Mouse (Mus musculus): ENCODE measurements at regions not wholly inside any gene's neighbourhood (a gene's known extent, or its start where the extent isn't known, plus 50 kb on each side); places are given as distances from the start of the nearest gene placed in this dataset.
"Not testable (repeated sequence)": the region's sequence is repeated elsewhere in the genome, so short reads cannot be mapped to it uniquely, and the experiment has no call there.

DNA sequence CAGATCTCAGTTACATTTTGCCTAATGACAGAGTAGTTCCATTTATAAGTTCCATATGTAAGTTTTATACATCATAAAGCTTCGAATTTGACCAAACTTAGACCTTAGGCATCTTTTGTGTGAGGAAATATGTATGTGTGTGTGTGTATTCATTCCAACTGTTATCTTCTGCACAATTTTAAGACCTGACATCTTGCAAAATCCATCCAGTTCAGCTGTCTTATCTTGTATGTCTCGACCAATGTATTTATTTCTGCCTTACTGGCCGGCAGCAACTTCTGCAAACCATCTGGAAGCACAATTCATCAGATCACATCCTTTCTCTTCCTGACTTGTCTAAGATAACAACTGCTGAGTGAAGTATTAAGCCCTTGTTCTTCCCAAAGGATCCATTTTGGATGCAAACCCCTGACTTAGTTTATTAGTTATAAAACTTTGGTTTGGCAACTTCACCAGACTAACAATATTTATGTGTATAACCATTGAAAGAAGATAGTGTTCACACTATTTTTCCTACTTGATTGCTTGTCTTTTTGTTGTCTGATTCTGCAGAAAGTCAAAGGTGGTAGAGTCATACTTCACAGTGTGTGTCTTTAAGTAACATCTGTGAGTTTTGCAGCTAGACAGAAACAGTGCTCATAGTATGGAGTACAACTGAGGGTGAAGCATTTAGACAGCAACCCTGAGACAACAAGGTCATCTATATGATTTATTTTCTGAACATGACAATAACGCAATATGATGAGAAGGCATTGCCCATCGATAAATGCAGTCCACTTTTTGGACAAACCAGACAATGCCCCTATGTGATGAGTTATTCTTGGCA, 622.0 kb upstream of the Marcks start:
- 64% methylated on average over 5 of the region's 5 CpGs for WGBS
- Histone ChIP-seq H3K9me3 (ENCODE audit: low read length) (no peaks in the 10 kb centered on the region), H3K27ac (ENCODE audit: low read length) (no peak overlapping the region), H3K27me3 (ENCODE audit: insufficient read depth, low read length) (no peaks in the 10 kb centered on the region), H3K4me1 (ENCODE audit: insufficient read depth, low read length) (no peaks in the 10 kb centered on the region), H3K9ac (replicated peaks; ENCODE audit: low read length) (no peak overlapping the region), H3K36me3 (ENCODE audit: insufficient read depth, low read length) (no peaks in the 10 kb centered on the region), H3K4me3 (ENCODE audit: low read length) (no peak overlapping the region), H3K4me2 (replicated peaks; ENCODE audit: low read depth, low read length) (no peak overlapping the region)
- no peak for ATAC-seq (ENCODE audit: low FRiP score, low TSS enrichment)

DNA sequence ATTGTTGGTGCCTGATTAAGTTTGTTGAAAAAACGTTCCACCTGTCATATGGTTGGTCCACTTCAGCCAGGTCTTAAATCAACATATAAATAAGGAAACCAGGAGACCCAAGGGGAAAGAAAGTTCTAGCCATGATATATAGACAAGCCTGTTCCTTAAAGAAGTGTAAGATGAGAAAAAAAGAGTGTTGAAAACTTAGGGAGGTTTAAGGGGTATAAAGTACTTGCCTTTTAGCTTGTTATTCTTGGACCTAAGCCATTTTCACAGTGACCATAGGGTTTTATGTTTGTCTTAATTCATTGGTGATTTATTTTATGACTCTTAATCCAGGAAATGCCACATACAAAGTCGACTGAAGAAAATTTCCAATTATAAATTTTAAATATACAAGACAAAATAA, 602.9 kb upstream of the Marcks start:
- Histone ChIP-seq H3K4me3 (ENCODE audit: low read length) (no peak overlapping the region), H3K4me2 (replicated peaks; ENCODE audit: low read depth, low read length) (no peak overlapping the region), H3K27me3 (ENCODE audit: insufficient read depth, low read length) (no peaks in the 10 kb centered on the region), H3K9ac (replicated peaks; ENCODE audit: low read length) (no peak overlapping the region), H3K27ac (ENCODE audit: low read length) (0 out of 2 replicates have a peak overlapping the region, but pooled peaks have one; percentile 34), H3K36me3 (ENCODE audit: insufficient read depth, low read length) (no peaks in the 10 kb centered on the region), H3K9me3 (ENCODE audit: low read length) (no peaks in the 10 kb centered on the region; the same call in 1 of the 2 replicates), H3K4me1 (ENCODE audit: insufficient read depth, low read length) (0 out of 2 replicates have a peak, but pooled peaks cover 7% of the 10 kb centered on the region)
- WGBS = 7% methylated on average over 2 of the region's 2 CpGs
- peak; percentile 82; the same call in 1 of the 2 replicates for ATAC-seq (ENCODE audit: low FRiP score, low TSS enrichment)

DNA sequence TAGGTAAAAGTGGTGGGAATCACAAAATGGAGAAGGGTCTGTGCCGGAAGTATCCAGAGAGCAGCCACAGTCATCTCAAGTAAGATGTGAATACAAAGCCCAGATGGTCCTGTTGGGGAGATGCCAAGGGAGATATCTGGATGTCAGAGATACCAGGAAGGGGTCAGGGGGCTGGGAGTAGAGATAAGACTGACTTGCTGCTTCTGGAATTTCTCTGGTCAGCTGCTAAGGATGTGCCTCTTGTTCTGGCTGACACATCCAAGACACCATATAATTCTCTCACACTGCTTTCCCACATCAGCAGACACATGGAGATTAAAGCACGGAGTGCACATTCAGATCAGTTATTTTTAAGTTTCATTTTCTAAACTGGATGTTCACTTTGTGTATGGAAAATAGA, 600.3 kb upstream of the Marcks start:
- H3K4me1 ChIP-seq (ENCODE audit: insufficient read depth, low read length) = 0 out of 2 replicates have a peak, but pooled peaks cover 7% of the 10 kb centered on the region
- no peak overlapping the region for H3K9ac ChIP-seq (replicated peaks; ENCODE audit: low read length)
- peak; percentile 31; the same call in 1 of the 2 replicates for ATAC-seq (ENCODE audit: low FRiP score, low TSS enrichment)
- H3K4me2 ChIP-seq (replicated peaks; ENCODE audit: low read depth, low read length) = no peak overlapping the region
- no peak overlapping the region for H3K27ac ChIP-seq (ENCODE audit: low read length)
- no peaks in the 10 kb centered on the region for H3K36me3 ChIP-seq (ENCODE audit: insufficient read depth, low read length)
- no peaks in the 10 kb centered on the region for H3K27me3 ChIP-seq (ENCODE audit: insufficient read depth, low read length)
- H3K9me3 ChIP-seq (ENCODE audit: low read length) = no peaks in the 10 kb centered on the region; the same call in 1 of the 2 replicates
- H3K4me3 ChIP-seq (ENCODE audit: low read length) = no peak overlapping the region
- 60% methylated on average over 2 of the region's 2 CpGs for WGBS

DNA sequence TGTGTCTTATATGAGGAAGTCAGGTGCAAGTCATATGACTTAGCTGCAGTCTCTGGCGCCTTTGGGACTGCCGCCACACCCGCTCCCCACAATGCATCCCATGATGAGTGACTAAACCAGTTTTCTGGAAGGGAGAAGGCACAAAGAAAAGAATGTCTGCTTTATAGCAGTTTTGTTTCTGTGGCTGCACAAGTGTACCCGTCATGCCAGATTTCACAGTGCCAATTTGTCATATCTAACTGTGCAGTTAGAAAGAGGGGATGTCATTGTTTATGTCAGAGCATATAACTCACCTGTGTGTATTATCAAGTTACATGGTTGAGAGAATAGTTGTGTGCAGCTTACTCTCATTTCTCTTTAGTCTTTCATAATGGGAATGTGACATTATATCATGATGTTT, 586.9 kb upstream of the Marcks start:
- no peaks in the 10 kb centered on the region for H3K4me1 ChIP-seq (ENCODE audit: insufficient read depth, low read length)
- H3K9ac ChIP-seq (replicated peaks; ENCODE audit: low read length) = no peak overlapping the region
- ATAC-seq (ENCODE audit: low FRiP score, low TSS enrichment) = no peak
- no peak overlapping the region for H3K4me3 ChIP-seq (ENCODE audit: low read length)
- H3K4me2 ChIP-seq (replicated peaks; ENCODE audit: low read depth, low read length) = no peak overlapping the region
- no peaks in the 10 kb centered on the region for H3K27me3 ChIP-seq (ENCODE audit: insufficient read depth, low read length)
- no peaks in the 10 kb centered on the region for H3K36me3 ChIP-seq (ENCODE audit: insufficient read depth, low read length)
- H3K9me3 ChIP-seq (ENCODE audit: low read length) = no peaks in the 10 kb centered on the region
- 84% methylated on average over 4 of the region's 4 CpGs for WGBS
- no peak overlapping the region for H3K27ac ChIP-seq (ENCODE audit: low read length)

DNA sequence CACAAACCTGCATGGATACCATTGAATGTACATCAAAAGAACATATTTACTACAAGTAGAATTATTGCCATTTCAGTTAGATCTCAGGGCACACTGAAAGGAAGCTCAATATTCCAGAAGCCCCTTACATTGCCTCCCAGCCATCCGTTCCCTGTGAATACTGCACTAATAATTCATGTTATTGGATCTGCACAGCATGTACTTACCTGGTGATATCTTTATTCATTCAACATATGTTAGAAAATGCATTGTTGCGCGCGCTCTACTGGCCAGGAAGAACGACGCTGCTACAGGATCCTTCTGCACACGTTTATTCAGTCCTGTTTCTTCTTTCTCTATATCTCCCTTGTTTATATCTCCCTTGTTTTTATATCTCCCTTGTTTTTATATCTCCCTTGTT, 586.3 kb upstream of the Marcks start:
- 73% methylated on average over 7 of the region's 7 CpGs for WGBS
- not testable (repeated sequence) for ATAC-seq (ENCODE audit: low FRiP score, low TSS enrichment); H3K27ac ChIP-seq (ENCODE audit: low read length); H3K9me3 ChIP-seq (ENCODE audit: low read length); H3K9ac ChIP-seq (replicated peaks; ENCODE audit: low read length); H3K36me3 ChIP-seq (ENCODE audit: insufficient read depth, low read length); H3K4me1 ChIP-seq (ENCODE audit: insufficient read depth, low read length); H3K27me3 ChIP-seq (ENCODE audit: insufficient read depth, low read length); H3K4me3 ChIP-seq (ENCODE audit: low read length); H3K4me2 ChIP-seq (replicated peaks; ENCODE audit: low read depth, low read length)

DNA sequence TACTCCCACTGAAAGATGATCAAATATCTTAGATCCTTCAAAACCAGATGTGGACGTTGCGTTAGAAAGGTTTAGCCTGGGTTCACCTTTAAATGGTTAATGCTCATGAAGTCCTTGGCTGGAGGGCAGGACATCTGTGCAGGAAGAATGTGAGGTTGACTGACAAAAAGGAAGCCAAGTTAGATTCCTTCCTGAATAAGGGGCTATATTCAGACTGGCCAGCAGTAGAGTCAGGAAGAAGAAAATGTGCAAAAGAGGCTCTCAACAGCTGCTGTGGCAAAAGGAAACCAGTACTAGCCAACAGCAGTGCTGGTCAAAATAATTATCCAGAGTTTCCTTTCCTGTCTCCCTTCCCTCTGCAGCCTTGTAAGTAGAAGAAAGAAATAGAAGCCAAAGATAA, 582.0 kb upstream of the Marcks start:
- 0 out of 2 replicates have a peak overlapping the region, but pooled peaks have one; percentile 39 for H3K27ac ChIP-seq (ENCODE audit: low read length)
- H3K9me3 ChIP-seq (ENCODE audit: low read length) = no peaks in the 10 kb centered on the region
- no peaks in the 10 kb centered on the region for H3K4me1 ChIP-seq (ENCODE audit: insufficient read depth, low read length)
- no peak overlapping the region for H3K9ac ChIP-seq (replicated peaks; ENCODE audit: low read length)
- no peaks in the 10 kb centered on the region for H3K36me3 ChIP-seq (ENCODE audit: insufficient read depth, low read length)
- WGBS = 78% methylated on average over 2 of the region's 2 CpGs
- H3K27me3 ChIP-seq (ENCODE audit: insufficient read depth, low read length) = no peaks in the 10 kb centered on the region
- no peak overlapping the region for H3K4me2 ChIP-seq (replicated peaks; ENCODE audit: low read depth, low read length)
- ATAC-seq (ENCODE audit: low FRiP score, low TSS enrichment) = no peak
- H3K4me3 ChIP-seq (ENCODE audit: low read length) = no peak overlapping the region

DNA sequence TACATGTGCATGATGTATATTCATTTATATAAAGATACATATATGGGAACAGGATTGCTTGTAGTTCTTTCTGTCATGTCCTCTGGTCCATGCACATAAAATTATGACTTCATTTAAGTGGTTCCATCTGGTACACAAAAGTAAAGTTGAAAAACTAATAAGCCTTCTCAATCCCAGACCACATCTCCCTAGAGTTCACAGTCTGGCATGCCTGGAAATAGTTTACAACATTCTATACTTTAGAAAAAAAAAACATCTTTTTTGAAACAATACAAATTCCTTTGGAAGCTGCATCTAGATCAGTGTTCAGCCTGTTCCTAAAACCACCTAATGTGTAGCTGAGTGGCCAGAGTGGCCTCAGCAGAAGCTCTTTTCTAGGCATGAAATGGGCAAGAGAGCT, 578.2 kb upstream of the Marcks start:
- no peak overlapping the region for H3K4me3 ChIP-seq (ENCODE audit: low read length)
- no peak overlapping the region for H3K4me2 ChIP-seq (replicated peaks; ENCODE audit: low read depth, low read length)
- H3K36me3 ChIP-seq (ENCODE audit: insufficient read depth, low read length) = no peaks in the 10 kb centered on the region
- H3K9ac ChIP-seq (replicated peaks; ENCODE audit: low read length) = no peak overlapping the region
- H3K27me3 ChIP-seq (ENCODE audit: insufficient read depth, low read length) = no peaks in the 10 kb centered on the region
- no peaks in the 10 kb centered on the region for H3K9me3 ChIP-seq (ENCODE audit: low read length)
- no peak for ATAC-seq (ENCODE audit: low FRiP score, low TSS enrichment)
- no peak overlapping the region for H3K27ac ChIP-seq (ENCODE audit: low read length)
- no peaks in the 10 kb centered on the region for H3K4me1 ChIP-seq (ENCODE audit: insufficient read depth, low read length)

DNA sequence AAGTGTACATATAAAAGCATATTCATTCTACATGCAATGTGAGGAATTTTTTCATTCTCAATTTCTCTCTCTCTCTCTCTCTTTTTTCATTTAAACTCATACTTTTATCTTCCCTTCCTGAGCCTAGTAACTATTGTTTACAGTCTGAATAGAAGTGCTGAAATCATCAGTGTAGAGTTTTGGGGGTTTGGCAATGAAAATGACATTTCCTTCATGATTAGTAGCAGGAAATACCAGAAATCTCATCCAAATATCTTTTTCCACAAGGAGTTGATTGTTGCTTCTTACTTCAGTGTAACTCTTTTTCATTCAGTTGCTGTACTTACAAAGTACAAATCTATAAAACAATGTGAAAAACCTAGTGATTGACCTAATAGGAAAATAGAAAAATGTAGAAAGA, 572.7 kb upstream of the Marcks start:
- no peak overlapping the region for H3K9ac ChIP-seq (replicated peaks; ENCODE audit: low read length)
- H3K27me3 ChIP-seq (ENCODE audit: insufficient read depth, low read length) = no peaks in the 10 kb centered on the region
- no peak overlapping the region for H3K27ac ChIP-seq (ENCODE audit: low read length)
- H3K9me3 ChIP-seq (ENCODE audit: low read length) = no peaks in the 10 kb centered on the region
- no peak overlapping the region for H3K4me2 ChIP-seq (replicated peaks; ENCODE audit: low read depth, low read length)
- ATAC-seq (ENCODE audit: low FRiP score, low TSS enrichment) = no peak
- H3K36me3 ChIP-seq (ENCODE audit: insufficient read depth, low read length) = no peaks in the 10 kb centered on the region
- no peaks in the 10 kb centered on the region for H3K4me1 ChIP-seq (ENCODE audit: insufficient read depth, low read length)
- no peak overlapping the region for H3K4me3 ChIP-seq (ENCODE audit: low read length)

DNA sequence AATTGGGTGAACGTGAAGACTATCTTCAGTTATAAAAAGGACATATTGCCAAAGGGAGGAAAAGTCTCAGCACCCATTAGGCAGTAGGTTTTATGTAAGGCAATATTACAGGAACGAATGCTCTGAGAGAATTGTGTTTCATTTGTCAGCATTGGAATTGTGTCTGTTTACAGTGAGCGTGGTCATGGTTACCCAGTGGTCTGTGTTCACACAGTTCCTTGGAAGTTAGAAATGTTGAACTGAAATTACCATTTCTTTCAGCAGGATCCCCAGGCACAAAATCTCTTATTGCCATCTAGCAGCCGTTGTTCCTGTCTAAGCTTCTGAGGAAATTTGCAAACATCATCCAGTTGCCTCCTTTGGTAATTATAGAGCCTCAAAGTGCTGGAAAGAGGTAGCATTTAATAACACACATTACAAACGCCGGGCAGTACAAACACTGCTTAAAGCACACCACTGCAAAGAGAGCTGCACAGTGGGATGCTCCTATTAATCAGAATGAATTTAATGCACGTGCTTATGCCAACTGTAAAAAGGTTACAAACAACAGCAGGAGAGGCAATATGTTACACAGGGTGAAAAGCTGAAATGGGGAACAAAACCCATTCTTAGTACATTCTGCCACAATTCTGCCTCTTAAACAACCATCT, 555.4 kb upstream of the Marcks start:
- H3K4me1 ChIP-seq (ENCODE audit: insufficient read depth, low read length) = no peaks in the 10 kb centered on the region
- H3K27ac ChIP-seq (ENCODE audit: low read length) = no peak overlapping the region
- no peak for ATAC-seq (ENCODE audit: low FRiP score, low TSS enrichment)
- no peak overlapping the region for H3K4me3 ChIP-seq (ENCODE audit: low read length)
- no peak overlapping the region for H3K4me2 ChIP-seq (replicated peaks; ENCODE audit: low read depth, low read length)
- H3K9ac ChIP-seq (replicated peaks; ENCODE audit: low read length) = no peak overlapping the region
- H3K36me3 ChIP-seq (ENCODE audit: insufficient read depth, low read length) = no peaks in the 10 kb centered on the region
- 79% methylated on average over 7 of the region's 7 CpGs for whole genome bisulfite sequencing
- H3K9me3 ChIP-seq (ENCODE audit: low read length) = no peaks in the 10 kb centered on the region
- no peaks in the 10 kb centered on the region for H3K27me3 ChIP-seq (ENCODE audit: insufficient read depth, low read length)

DNA sequence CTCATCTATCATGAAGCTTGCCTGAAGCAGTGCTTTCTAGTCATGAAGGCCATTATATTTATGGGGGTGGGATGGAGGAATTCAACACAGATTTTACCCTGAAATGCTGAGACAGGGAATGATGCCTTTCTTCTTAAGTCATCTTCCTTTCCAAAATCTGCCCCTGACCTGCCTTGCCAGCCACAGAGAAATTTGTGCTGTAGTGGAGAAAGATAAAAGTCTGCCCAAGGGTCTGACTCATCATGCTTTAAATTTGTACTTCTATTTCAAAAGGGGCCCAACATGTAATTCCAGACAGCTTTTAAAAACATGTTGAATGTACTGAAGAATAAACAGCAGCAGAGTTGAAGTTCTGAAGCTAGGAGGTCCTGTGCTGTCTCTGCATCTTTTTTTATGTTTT, 554.1 kb upstream of the Marcks start:
- no peak overlapping the region for H3K9ac ChIP-seq (replicated peaks; ENCODE audit: low read length)
- no peak overlapping the region for H3K27ac ChIP-seq (ENCODE audit: low read length)
- no peaks in the 10 kb centered on the region for H3K27me3 ChIP-seq (ENCODE audit: insufficient read depth, low read length)
- H3K36me3 ChIP-seq (ENCODE audit: insufficient read depth, low read length) = no peaks in the 10 kb centered on the region
- H3K4me2 ChIP-seq (replicated peaks; ENCODE audit: low read depth, low read length) = no peak overlapping the region
- H3K4me1 ChIP-seq (ENCODE audit: insufficient read depth, low read length) = no peaks in the 10 kb centered on the region
- H3K4me3 ChIP-seq (ENCODE audit: low read length) = no peak overlapping the region
- ATAC-seq (ENCODE audit: low FRiP score, low TSS enrichment) = no peak
- no peaks in the 10 kb centered on the region for H3K9me3 ChIP-seq (ENCODE audit: low read length)
